Comparison of ENCODE assay signal across 8 mouse cellular contexts in the genomic region with DNA sequence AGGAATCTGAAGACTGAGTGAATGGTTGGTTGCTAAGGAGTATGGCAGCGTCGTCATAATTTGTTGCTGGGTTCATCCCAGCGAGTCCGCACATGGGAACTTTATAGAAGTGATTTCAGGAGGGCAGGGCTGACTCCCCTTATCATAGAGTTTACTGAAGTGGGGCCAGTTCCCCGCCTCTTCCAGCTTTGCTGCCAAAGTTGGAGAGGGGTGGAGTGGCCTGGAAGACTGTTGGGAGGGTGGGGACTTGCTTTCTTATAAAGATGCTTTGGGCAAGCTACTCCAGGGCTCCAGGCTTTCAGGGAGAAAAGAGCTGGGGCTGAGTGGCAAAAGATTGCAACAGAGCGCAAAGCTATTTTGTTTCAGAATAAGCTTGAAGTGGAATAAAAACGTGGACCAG. TPM values are rescaled to one million over a fixed set of nuclear protein-coding genes. Genes with fewer than 3 reads are reported as not detected.
DNase-seq lines count a peak whose midpoint lies in the region; ATAC-seq lines count a peak whose summit lies in the region.

No protein-coding gene starts in this region.

- no peak; the same call in 1 of the 2 replicates for ATAC-seq in forebrain, embryonic 14.5 days
- 0 out of 2 replicates have a peak, but pooled peaks have one; percentile 46 for ATAC-seq in limb, embryonic 15.5 days (ENCODE audit: insufficient number of reproducible peaks, low FRiP score, low TSS enrichment, low read depth)
- no peak for ATAC-seq in neural tube, embryonic 12.5 days (ENCODE audit: low FRiP score, low read depth)
- no peak for ATAC-seq in erythroblast, adult 5-6 weeks (replicated peaks; ENCODE audit: low FRiP score, poor library complexity, severe bottlenecking)

- no peak overlapping the region for H3K27ac ChIP-seq in forebrain, embryonic 14.5 days (ENCODE audit: low read depth, low read length)
- H3K27ac ChIP-seq in limb, embryonic 15.5 days, result no peak overlapping the region
- no peak overlapping the region for H3K27ac ChIP-seq in neural tube, embryonic 12.5 days

- H3K4me1 ChIP-seq in forebrain, embryonic 14.5 days (ENCODE audit: control insufficient read depth, insufficient read depth, low read length), result peaks cover 12% of the 10 kb centered on the region
- peaks cover 13% of the 10 kb centered on the region for H3K4me1 ChIP-seq in limb, embryonic 15.5 days
- H3K4me1 ChIP-seq in neural tube, embryonic 12.5 days, result peaks cover 11% of the 10 kb centered on the region

- H3K36me3 ChIP-seq in forebrain, embryonic 14.5 days (ENCODE audit: control insufficient read depth, insufficient read depth, low read length), result no peaks in the 10 kb centered on the region
- no peaks in the 10 kb centered on the region for H3K36me3 ChIP-seq in limb, embryonic 15.5 days
- no peaks in the 10 kb centered on the region for H3K36me3 ChIP-seq in neural tube, embryonic 12.5 days

- H3K4me2 ChIP-seq in forebrain, embryonic 14.5 days (ENCODE audit: low read length), result peak overlapping the region; percentile 98
- peak overlapping the region; percentile 98 for H3K4me2 ChIP-seq in limb, embryonic 15.5 days
- H3K4me2 ChIP-seq in neural tube, embryonic 12.5 days (replicated peaks), result peak overlapping the region; percentile 90

- H3K9ac ChIP-seq in forebrain, embryonic 14.5 days (ENCODE audit: low read length), result no peak overlapping the region
- H3K9ac ChIP-seq in limb, embryonic 15.5 days, result no peak overlapping the region
- no peak overlapping the region for H3K9ac ChIP-seq in neural tube, embryonic 12.5 days

- H3K9me3 ChIP-seq in forebrain, embryonic 14.5 days (replicated peaks; ENCODE audit: control insufficient read depth, low read length), result no peaks in the 10 kb centered on the region
- H3K9me3 ChIP-seq in limb, embryonic 15.5 days, result no peaks in the 10 kb centered on the region
- H3K9me3 ChIP-seq in neural tube, embryonic 12.5 days, result no peaks in the 10 kb centered on the region

- WGBS in forebrain, embryonic 14.5 days, result 39% methylated on average over 7 of the region's 7 CpGs
- 31% methylated on average over 7 of the region's 7 CpGs for WGBS in limb, embryonic 15.5 days
- 47% methylated on average over 7 of the region's 7 CpGs for WGBS in neural tube, embryonic 12.5 days

- peaks cover 2% of the 10 kb centered on the region; the same call in 1 of the 2 replicates for H3K27me3 ChIP-seq in forebrain, embryonic 14.5 days (replicated peaks; ENCODE audit: control insufficient read depth, insufficient read depth, low read length)
- H3K27me3 ChIP-seq in limb, embryonic 15.5 days, result peaks cover 6% of the 10 kb centered on the region; the same call in 1 of the 2 replicates
- peaks cover 25% of the 10 kb centered on the region for H3K27me3 ChIP-seq in neural tube, embryonic 12.5 days (replicated peaks)

- peak; percentile 20 for DNase-seq in adrenal gland, postnatal 10 days
- no peak for DNase-seq in adrenal gland, postnatal 4 days (ENCODE audit: low spot score in 2 of 2)
- peak; percentile 24 for DNase-seq in forebrain, embryonic 14.5 days (ENCODE audit: low spot score)
- DNase-seq in heart, postnatal 4 days, result peak; percentile 70
- no peak for DNase-seq in right cerebral cortex, adult 2 months (ENCODE audit: low spot score in 2 of 2)

- no peak overlapping the region for H3K4me3 ChIP-seq in forebrain, embryonic 14.5 days (ENCODE audit: low read depth, low read length)
- no peak overlapping the region for H3K4me3 ChIP-seq in limb, embryonic 15.5 days
- H3K4me3 ChIP-seq in neural tube, embryonic 12.5 days, result no peak overlapping the region

RNA-seq across cellular contexts. Expression of gene Adamtsl1, which starts 0.7 kb away (rescaled TPM):
- total RNA-seq in adrenal gland, postnatal 10 days (2021), result 10 to 100 TPM in 1 of 2 experiments, 1 to 10 TPM in 1; 9.5 to 13.3 TPM
- 10 to 100 TPM; 15.8 to 20.9 TPM for total RNA-seq in adrenal gland, postnatal 4 days (2021)
- polyA plus RNA-seq in forebrain, embryonic 14.5 days (2014; fragmentation: Nextera tagmentation; extraction: Ambion mirVana), result 2.2 and 4.1 TPM in 2 replicates
- 1 to 10 TPM; 7.7 TPM for total RNA-seq in heart, postnatal 4 days (2021)
- 41.9 and 48.4 TPM in 2 replicates for polyA plus RNA-seq in limb, embryonic 15.5 days (2015; fragmentation: Nextera tagmentation; extraction: Ambion mirVana)
- 22.0 and 22.7 TPM in 2 replicates for polyA plus RNA-seq in neural tube, embryonic 12.5 days (2016; fragmentation: Nextera tagmentation; extraction: Ambion mirVana)
- total RNA-seq in erythroblast, adult 5-6 weeks (2015; ENCODE audit: low replicate concordance), result not detected in 2 replicates
- not detected in 2 replicates for total RNA-seq in erythroblast, adult 5-6 weeks (2017; ENCODE audit: low replicate concordance)

Comparison
In these comparisons a context has a peak if more than half of its experiments do, and no peak if none do; other contexts are left out.
1. DNase-seq: peak in adrenal gland, postnatal 10 days (single experiment), forebrain, embryonic 14.5 days (single experiment) and heart, postnatal 4 days (single experiment); none in adrenal gland, postnatal 4 days (0 of 2) and right cerebral cortex, adult 2 months (0 of 2).
2. RNA of gene Adamtsl1, which starts 0.7 kb away (total RNA-seq): 15.8 to 20.9 TPM in adrenal gland, postnatal 4 days, 9.5 to 13.3 TPM in adrenal gland, postnatal 10 days and 7.7 TPM in heart, postnatal 4 days; not detected in erythroblast, adult 5-6 weeks; every median in the first group is over 4 times any median in the second.
3. Peak in every context shown above with its lines, with median percentiles within 50 percentile points of each other: H3K4me2 ChIP-seq.